Mouse (Mus musculus) testis, adult 2 months (tissue): ENCODE results near the gene Leng1. TPM values are rescaled to one million over a fixed set of nuclear protein-coding genes. Genes with fewer than 3 reads are reported as not detected.

Source experiments
- H3K27ac ChIP-seq: fragments of 200-500 bp; 2 replicates; pipeline ENCODE4 v1.5.1; 2012; ENCODE audit warnings: low read depth, low read length; ENCODE audit not compliant: control insufficient read depth, insufficient read depth
- H3K27me3 ChIP-seq: fragments of 200-500 bp; 2 replicates; pipeline ENCODE4 v1.6.1; 2012; ENCODE audit warnings: mild to moderate bottlenecking, low read length, moderate library complexity; ENCODE audit not compliant: control insufficient read depth, insufficient read depth
- H3K36me3 ChIP-seq: fragments of 200-500 bp; 2 replicates; pipeline ENCODE4 v1.6.1; 2012; ENCODE audit warnings: mild to moderate bottlenecking, low read length; ENCODE audit not compliant: control insufficient read depth, insufficient read depth
- H3K4me1 ChIP-seq: fragments of 200-500 bp; 2 replicates; pipeline ENCODE4 v1.6.1; 2012; ENCODE audit warnings: low read length; ENCODE audit not compliant: control insufficient read depth, insufficient read depth
- H3K4me3 ChIP-seq: fragments of 200-500 bp; 2 replicates; pipeline ENCODE4 v1.5.1; 2012; ENCODE audit warnings: low read depth, mild to moderate bottlenecking, low read length, moderate library complexity, mixed read lengths; ENCODE audit not compliant: control insufficient read depth
- CTCF ChIP-seq: fragments of 200-500 bp; IDR thresholded peaks from 2 replicates; pipeline ENCODE4 v1.5.1; 2012; ENCODE audit warnings: low read depth, mild to moderate bottlenecking, inconsistent platforms, low read length, moderate library complexity; ENCODE audit not compliant: control insufficient read depth, insufficient read depth, insufficient replicate concordance
- POLR2A ChIP-seq: fragments of 200-500 bp; IDR thresholded peaks from 2 replicates; pipeline ENCODE4 v1.6.1; 2012; ENCODE audit warnings: low read depth, mild to moderate bottlenecking, inconsistent platforms, low read length, moderate library complexity; ENCODE audit not compliant: control insufficient read depth
- polyA plus RNA-seq: library from polyadenylated mRNA; depleted of rRNA; stranded (reverse); fragments of >200 nt; gene quantifications from 2 replicates; pipeline ENCODE4 v1.2.3, GENCODE M21; 2012

Gene Leng1
- polyA plus RNA-seq, 1 experiment = 5.2 TPM

GRCm38 (mm10) chr7:3685400-3686187 lies 20.0 kb upstream of the Leng1 start:
- H3K4me1 ChIP-seq = peaks cover 6% of the 10 kb centered on the region
- no peaks in the 10 kb centered on the region for H3K27me3 ChIP-seq
- no peak overlapping the region for H3K27ac ChIP-seq
- H3K4me3 ChIP-seq = peak overlapping the region; percentile 3
- TF ChIP-seq CTCF (no peak), POLR2A (no peak)
- H3K36me3 ChIP-seq = no peaks in the 10 kb centered on the region

GRCm38 (mm10) chr7:3684698-3685097 lies 19.1 kb upstream of the Leng1 start:
- no peak overlapping the region for H3K27ac ChIP-seq
- H3K27me3 ChIP-seq = no peaks in the 10 kb centered on the region
- peaks cover 6% of the 10 kb centered on the region for H3K4me1 ChIP-seq
- no peaks in the 10 kb centered on the region for H3K36me3 ChIP-seq
- TF ChIP-seq POLR2A = no peak
- TF ChIP-seq CTCF = no peak
- no peak overlapping the region for H3K4me3 ChIP-seq

- H3K4me3 ChIP-seq = peak overlapping the region; percentile 27; the same call in 1 of the 2 replicates
Observed at GRCm38 (mm10) chr7:3683908-3684550, 18.4 kb upstream of the Leng1 start.

GRCm38 (mm10) chr7:3677342-3677741 lies 11.7 kb upstream of the Leng1 start, which contains the start of gene Tmc4:
Tmc4 (minus strand) TSS chr7:3677553.
- Histone ChIP-seq H3K4me1 (no peaks in the 10 kb centered on the region), H3K27me3 (no peaks in the 10 kb centered on the region), H3K4me3 (no peak within 1 kb of the TSS), H3K27ac (no peak within 1 kb of the TSS), H3K36me3 (no peaks in the 10 kb centered on the region)
- no peak for TF ChIP-seq POLR2A
- no peak for TF ChIP-seq CTCF

More at GRCm38 (mm10) chr7:3683908-3684550, 18.4 kb upstream of the Leng1 start:
- no peaks in the 10 kb centered on the region for H3K36me3 ChIP-seq
- H3K27me3 ChIP-seq = no peaks in the 10 kb centered on the region
- no peak for TF ChIP-seq POLR2A
- no peak overlapping the region for H3K27ac ChIP-seq
- peaks cover 6% of the 10 kb centered on the region for H3K4me1 ChIP-seq

GRCm38 (mm10) chr7:3676371-3676770 lies 10.7 kb upstream of the Leng1 start:
- H3K36me3 ChIP-seq = no peaks in the 10 kb centered on the region
- TF ChIP-seq CTCF (no peak), POLR2A (no peak)
- peaks cover 4% of the 10 kb centered on the region for H3K4me1 ChIP-seq
- no peak overlapping the region for H3K27ac ChIP-seq
- H3K27me3 ChIP-seq = no peaks in the 10 kb centered on the region
- H3K4me3 ChIP-seq = no peak overlapping the region

- H3K27ac ChIP-seq = no peak overlapping the region
Observed at GRCm38 (mm10) chr7:3675228-3675548, 9.5 kb upstream of the Leng1 start.

GRCm38 (mm10) chr7:3674507-3675227 lies 9.0 kb upstream of the Leng1 start:
- Histone ChIP-seq H3K36me3 (no peaks in the 10 kb centered on the region), H3K27me3 (no peaks in the 10 kb centered on the region), H3K4me1 (peaks cover 8% of the 10 kb centered on the region), H3K4me3 (no peak overlapping the region), H3K27ac (no peak overlapping the region)
- TF ChIP-seq POLR2A (no peak), CTCF (peak; percentile 84; the same call in 1 of the 2 replicates)

More at GRCm38 (mm10) chr7:3675228-3675548, 9.5 kb upstream of the Leng1 start:
- Histone ChIP-seq H3K4me3 (no peak overlapping the region), H3K4me1 (peaks cover 8% of the 10 kb centered on the region), H3K36me3 (no peaks in the 10 kb centered on the region), H3K27me3 (no peaks in the 10 kb centered on the region)
- TF ChIP-seq POLR2A (no peak), CTCF (no peak)
